Mouse (Mus musculus) cerebellum, adult 2 months (tissue): Measurements from ENCODE around the gene Lrp1. TPM values are rescaled to one million over a fixed set of nuclear protein-coding genes. Genes with fewer than 3 reads are reported as not detected.
A peak's percentile ranks its signal among the peaks of the same experiment; 100 is the strongest.

ENCODE experiments used
- DNase-seq, 2 experiments: peaks; one replicate each; pipeline ENCODE4 v3.0.0; 2021
- H3K27ac ChIP-seq: fragments of 200-500 bp; 2 replicates; pipeline ENCODE4 v1.5.1; 2012; ENCODE audit warnings: low read length, control low read depth, inconsistent platforms; ENCODE audit not compliant: insufficient read depth
- H3K27me3 ChIP-seq: fragments of 200-500 bp; 2 replicates; pipeline ENCODE4 v1.6.1; 2012; ENCODE audit warnings: inconsistent platforms, mild to moderate bottlenecking, low read length, moderate library complexity; ENCODE audit not compliant: control insufficient read depth, insufficient read depth
- H3K4me1 ChIP-seq: fragments of 200-500 bp; 2 replicates; pipeline ENCODE4 v1.6.1; 2011; ENCODE audit warnings: low read length; ENCODE audit not compliant: control insufficient read depth, insufficient read depth
- H3K4me3 ChIP-seq: fragments of 200-500 bp; replicated peaks from 2 replicates; pipeline ENCODE3; 2011; ENCODE audit warnings: mild to moderate bottlenecking, low read depth, low read length, control low read depth; ENCODE audit not compliant: insufficient read depth
- CTCF ChIP-seq: fragments of 200-500 bp; IDR thresholded peaks from 2 replicates; pipeline ENCODE4 v1.5.1; 2011; ENCODE audit warnings: low read depth, mild to moderate bottlenecking, control low read depth, low read length, moderate library complexity, borderline replicate concordance; ENCODE audit not compliant: insufficient read depth
- POLR2A ChIP-seq: fragments of 200-500 bp; IDR thresholded peaks from 2 replicates; pipeline ENCODE4 v1.6.1; 2011; ENCODE audit warnings: low read length, control low read depth, borderline replicate concordance; ENCODE audit not compliant: insufficient read depth
- WGBS: fragments of 180-500 bp; shearing (Covaris S2); methylation state at CpG from one replicate; pipeline ENCODE4 v1.1.7; 2018; 5-methylcytosine and 5-hydroxymethylcytosine counted together
- polyA plus RNA-seq: library from polyadenylated mRNA; depleted of rRNA; stranded (reverse); fragments of >200 nt; gene quantifications from 2 replicates; pipeline ENCODE4 v1.2.3, GENCODE M21; 2012

The Lrp1 gene
- polyA plus RNA-seq, 1 experiment = 366 TPM

GRCm38 (mm10) chr10:127590831-127591451 is 30.0 kb downstream of the Lrp1 start:
- Histone ChIP-seq H3K27me3 (no peaks in the 10 kb centered on the region), H3K27ac (no peak overlapping the region), H3K4me1 (peaks cover 19% of the 10 kb centered on the region), H3K4me3 (no peak overlapping the region)
- WGBS = 63% methylated on average over 7 of the region's 7 CpGs
- DNase-seq = no peak
- TF ChIP-seq POLR2A = no peak
- TF ChIP-seq CTCF = no peak

- no peak overlapping the region for H3K27ac ChIP-seq
- H3K27me3 ChIP-seq = no peaks in the 10 kb centered on the region
- TF ChIP-seq CTCF (no peak), POLR2A (no peak)
- H3K4me3 ChIP-seq = no peak overlapping the region
- WGBS = 89% methylated on average over 12 of the region's 12 CpGs
- peaks cover 14% of the 10 kb centered on the region for H3K4me1 ChIP-seq
- DNase-seq = no peak
Measured at GRCm38 (mm10) chr10:127590256-127590655, 30.7 kb downstream of the Lrp1 start.

GRCm38 (mm10) chr10:127587776-127588175 is 33.2 kb downstream of the Lrp1 start:
- TF ChIP-seq CTCF (no peak), POLR2A (no peak)
- Histone ChIP-seq H3K27me3 (no peaks in the 10 kb centered on the region), H3K4me3 (no peak overlapping the region), H3K27ac (no peak overlapping the region), H3K4me1 (peaks cover 14% of the 10 kb centered on the region)
- WGBS = 52% methylated on average over 8 of the region's 8 CpGs
- DNase-seq = no peak

- TF ChIP-seq CTCF = no peak
- no peak for TF ChIP-seq POLR2A
- peaks cover 6% of the 10 kb centered on the region; the same call in 1 of the 2 replicates for H3K4me1 ChIP-seq
- H3K27ac ChIP-seq = no peak overlapping the region
- no peak overlapping the region for H3K4me3 ChIP-seq
- no peaks in the 10 kb centered on the region for H3K27me3 ChIP-seq
- DNase-seq = no peak
- WGBS = 61% methylated on average over 4 of the region's 4 CpGs
Measured at GRCm38 (mm10) chr10:127586209-127586608, 34.7 kb downstream of the Lrp1 start.

GRCm38 (mm10) chr10:127585598-127585997 is 35.4 kb downstream of the Lrp1 start:
- Histone ChIP-seq H3K4me1 (peaks cover 6% of the 10 kb centered on the region; the same call in 1 of the 2 replicates), H3K27ac (no peak overlapping the region), H3K4me3 (no peak overlapping the region), H3K27me3 (no peaks in the 10 kb centered on the region)
- TF ChIP-seq CTCF = no peak
- no peak for TF ChIP-seq POLR2A
- 77% methylated on average over 2 of the region's 2 CpGs for WGBS
- DNase-seq = no peak

GRCm38 (mm10) chr10:127583649-127584048 is 37.3 kb downstream of the Lrp1 start:
- Histone ChIP-seq H3K27me3 (no peaks in the 10 kb centered on the region), H3K4me1 (peaks cover 6% of the 10 kb centered on the region; the same call in 1 of the 2 replicates), H3K27ac (no peak overlapping the region), H3K4me3 (no peak overlapping the region)
- DNase-seq = peak; percentile 48 to 58
- TF ChIP-seq POLR2A (no peak), CTCF (no peak)
- WGBS = 20% methylated on average over 8 of the region's 8 CpGs

GRCm38 (mm10) chr10:127581291-127581690 is 39.7 kb downstream of the Lrp1 start:
- peaks cover 13% of the 10 kb centered on the region for H3K4me1 ChIP-seq
- 89% methylated on average over 9 of the region's 9 CpGs for WGBS
- no peak for DNase-seq
- TF ChIP-seq CTCF (no peak), POLR2A (no peak)
- no peak overlapping the region for H3K4me3 ChIP-seq
- no peaks in the 10 kb centered on the region for H3K27me3 ChIP-seq
- no peak overlapping the region for H3K27ac ChIP-seq

GRCm38 (mm10) chr10:127577982-127578381 is 43.0 kb downstream of the Lrp1 start:
- no peak for DNase-seq
- Histone ChIP-seq H3K27ac (no peak overlapping the region), H3K27me3 (no peaks in the 10 kb centered on the region), H3K4me1 (peaks cover 8% of the 10 kb centered on the region; the same call in 1 of the 2 replicates), H3K4me3 (no peak overlapping the region)
- 93% methylated on average over 15 of the region's 15 CpGs for WGBS
- TF ChIP-seq CTCF (no peak), POLR2A (no peak)
